Mouse (Mus musculus) embryonic fibroblast, embryonic 13.5 days (primary cell): Measurements from ENCODE around the gene Prdx6b. TPM values are rescaled to one million over a fixed set of nuclear protein-coding genes. Genes with fewer than 3 reads are reported as not detected.

Experiments used
- H3K27ac ChIP-seq: 2 replicates; pipeline ENCODE4 v1.5.1; 2012; ENCODE audit warnings: low read length, control low read depth, inconsistent platforms; ENCODE audit not compliant: insufficient read depth
- H3K4me1 ChIP-seq: 2 replicates; pipeline ENCODE4 v1.6.1; 2011; ENCODE audit warnings: low read length; ENCODE audit not compliant: control insufficient read depth, insufficient read depth
- H3K4me3 ChIP-seq: 2 replicates; pipeline ENCODE4 v1.5.1; 2011; ENCODE audit warnings: mild to moderate bottlenecking, control low read depth, low read length; ENCODE audit not compliant: insufficient read depth
- CTCF ChIP-seq: IDR thresholded peaks from 2 replicates; pipeline ENCODE4 v1.5.1; 2011; ENCODE audit warnings: mild to moderate bottlenecking, control low read depth, low read length, moderate library complexity, borderline replicate concordance; ENCODE audit not compliant: insufficient read depth
- POLR2A ChIP-seq: IDR thresholded peaks from 2 replicates; pipeline ENCODE4 v1.6.1; 2011; ENCODE audit warnings: low read depth, mild to moderate bottlenecking, control low read depth, low read length, moderate library complexity
- polyA plus RNA-seq: library from polyadenylated mRNA; stranded (reverse); fragments of >200 nt; gene quantifications from 2 replicates; pipeline ENCODE4 v1.2.4, GENCODE M21; 2011; ENCODE audit warnings: low read depth; ENCODE audit not compliant: missing spikeins, insufficient read length

The Prdx6b gene
- not detected in 2 replicates for polyA plus RNA-seq

GRCm38 (mm10) chr2:80292172-80292571 is at the start of gene Prdx6b:
TSS of gene Prdx6b (plus strand) at chr2:80292472.
- Histone ChIP-seq H3K27ac (no peak within 1 kb of the TSS), H3K4me3 (no peak within 1 kb of the TSS), H3K4me1 (no peaks in the 10 kb centered on the region)
- TF ChIP-seq CTCF = no peak
- TF ChIP-seq POLR2A = no peak

- no peaks in the 10 kb centered on the region for H3K4me1 ChIP-seq
- no peak overlapping the region for H3K27ac ChIP-seq
- TF ChIP-seq CTCF (no peak), POLR2A (no peak)
- H3K4me3 ChIP-seq = no peak overlapping the region
These were observed 44.8 kb upstream of the Prdx6b start for GRCm38 (mm10) chr2:80247466-80247865.

- no peak overlapping the region for H3K27ac ChIP-seq
- TF ChIP-seq CTCF (no peak), POLR2A (no peak)
These were observed 44.4 kb upstream of the Prdx6b start for GRCm38 (mm10) chr2:80247868-80248267.

GRCm38 (mm10) chr2:80259888-80260672 is 32.2 kb upstream of the Prdx6b start:
- H3K27ac ChIP-seq = no peak overlapping the region

More at GRCm38 (mm10) chr2:80247868-80248267, 44.4 kb upstream of the Prdx6b start:
- H3K4me1 ChIP-seq = no peaks in the 10 kb centered on the region
- H3K4me3 ChIP-seq = no peak overlapping the region

GRCm38 (mm10) chr2:80266894-80267293 is 25.4 kb upstream of the Prdx6b start:
- Histone ChIP-seq H3K4me3 (no peak overlapping the region), H3K4me1 (no peaks in the 10 kb centered on the region), H3K27ac (no peak overlapping the region)
- no peak for TF ChIP-seq POLR2A
- peak; percentile 75; the same call in 1 of the 2 replicates for TF ChIP-seq CTCF

More at GRCm38 (mm10) chr2:80259888-80260672, 32.2 kb upstream of the Prdx6b start:
- H3K4me1 ChIP-seq = no peaks in the 10 kb centered on the region
- TF ChIP-seq POLR2A (no peak), CTCF (no peak)
- no peak overlapping the region for H3K4me3 ChIP-seq

- no peaks in the 10 kb centered on the region for H3K4me1 ChIP-seq
- H3K4me3 ChIP-seq = no peak overlapping the region
- TF ChIP-seq POLR2A (no peak), CTCF (no peak)
- H3K27ac ChIP-seq = no peak overlapping the region
These were observed 24.2 kb upstream of the Prdx6b start for GRCm38 (mm10) chr2:80268053-80268452.

GRCm38 (mm10) chr2:80271431-80271830 is 20.8 kb upstream of the Prdx6b start:
- TF ChIP-seq CTCF = no peak
- H3K27ac ChIP-seq = no peak overlapping the region
- H3K4me1 ChIP-seq = no peaks in the 10 kb centered on the region
- H3K4me3 ChIP-seq = no peak overlapping the region

GRCm38 (mm10) chr2:80273038-80273437 is 19.2 kb upstream of the Prdx6b start:
- no peak overlapping the region for H3K4me3 ChIP-seq
- H3K4me1 ChIP-seq = no peaks in the 10 kb centered on the region
- no peak overlapping the region for H3K27ac ChIP-seq
- TF ChIP-seq POLR2A (no peak), CTCF (no peak)

GRCm38 (mm10) chr2:80273763-80274162 is 18.5 kb upstream of the Prdx6b start:
- Histone ChIP-seq H3K4me1 (no peaks in the 10 kb centered on the region), H3K4me3 (no peak overlapping the region), H3K27ac (no peak overlapping the region)
- TF ChIP-seq CTCF (no peak), POLR2A (no peak)

GRCm38 (mm10) chr2:80275136-80275535 is 17.1 kb upstream of the Prdx6b start:
- Histone ChIP-seq H3K27ac (no peak overlapping the region), H3K4me3 (no peak overlapping the region), H3K4me1 (no peaks in the 10 kb centered on the region)
- TF ChIP-seq CTCF (no peak), POLR2A (no peak)
